Mouse (Mus musculus) T-helper 1 cell (primary cell): ENCODE data around the gene Tchp.

Experiments
- in situ Hi-C: fragments of 300-600 bp; cut with MboI, MseI; formaldehyde crosslinking; loops from one replicate; pipeline ENCODE4 v1.15.1; 2025; ENCODE audit warnings: high pct_unique_total_duplicates

Tchp gene

DNA sequence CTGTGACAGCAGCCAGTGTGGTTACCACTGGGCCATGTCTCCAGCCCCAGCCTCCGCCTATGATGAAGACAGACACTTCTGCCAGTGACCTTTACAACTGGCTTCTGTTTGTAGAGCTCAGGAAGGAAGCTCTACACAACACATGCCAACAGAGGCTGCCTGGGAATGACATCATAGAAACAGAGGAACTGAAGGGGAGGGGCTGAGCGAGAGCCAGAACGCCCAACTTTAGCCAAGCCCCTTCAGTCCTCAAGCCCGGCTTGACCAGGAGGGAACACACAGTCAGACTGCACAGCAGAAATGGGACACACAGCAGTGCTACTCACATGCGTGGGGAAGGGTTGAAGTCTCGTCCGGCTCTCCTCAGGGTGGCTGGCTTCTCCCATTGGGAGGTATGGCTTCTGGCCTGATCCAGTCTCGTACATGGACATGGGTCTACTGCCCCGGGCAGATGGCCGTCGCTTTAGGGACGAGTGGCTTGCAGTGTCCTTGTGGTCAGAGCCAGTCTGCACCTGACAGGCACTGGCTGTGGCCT lies 31.2 kb downstream of the Tchp start:
- in situ Hi-C loops = no loop called here

DNA sequence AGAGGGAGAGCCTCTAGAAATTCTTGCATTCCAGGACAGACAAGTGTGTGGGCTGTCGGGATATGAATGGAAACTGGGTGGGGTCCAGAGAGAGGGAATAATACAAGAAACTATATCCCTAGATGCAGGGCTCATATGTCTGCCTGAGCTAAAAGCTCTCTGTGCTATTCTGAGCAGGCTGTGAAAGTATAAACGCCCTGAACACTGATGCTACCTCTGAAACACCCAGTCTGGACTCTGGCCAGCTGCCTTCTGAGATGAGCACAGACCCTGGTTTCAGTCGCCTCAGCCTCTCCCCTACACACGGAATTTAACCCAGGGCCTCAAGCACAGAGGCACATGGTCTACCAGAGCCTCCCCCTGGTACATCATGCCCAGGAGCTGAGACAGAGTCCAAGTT lies 33.0 kb downstream of the Tchp start:
- in situ Hi-C loops = no loop called here

- in situ Hi-C loops = no loop called here
Observed at GRCm38 (mm10) chr5:114742572-114742971, 35.0 kb downstream of the Tchp start.

GRCm38 (mm10) chr5:114742998-114743696 lies 35.6 kb downstream of the Tchp start:
- in situ Hi-C loops = no loop called here

- in situ Hi-C loops = no loop called here
Observed at GRCm38 (mm10) chr5:114743697-114744090, 36.1 kb downstream of the Tchp start.

DNA sequence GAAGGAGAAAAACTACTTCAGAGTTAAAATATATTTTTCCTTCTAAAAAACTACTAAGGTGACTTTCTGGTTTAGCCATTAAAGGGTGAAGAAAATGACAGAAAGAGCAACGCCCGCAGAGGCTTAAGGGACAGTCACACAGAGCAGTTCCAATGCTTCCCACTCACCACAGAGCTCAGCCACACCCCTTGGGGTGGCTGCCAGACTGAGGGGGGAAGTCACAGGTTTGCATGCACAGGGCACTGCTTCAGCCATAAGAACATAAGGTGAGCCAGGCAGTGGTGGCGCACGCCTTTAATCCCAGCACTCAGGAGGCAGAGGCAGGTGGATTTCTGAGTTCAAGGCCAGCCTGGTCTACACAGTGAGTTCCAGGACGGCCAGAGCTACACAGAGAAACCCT lies 38.0 kb downstream of the Tchp start:
- in situ Hi-C loops = no loop called here

GRCm38 (mm10) chr5:114746886-114747285 lies 39.3 kb downstream of the Tchp start:
- in situ Hi-C loops = no loop called here

DNA sequence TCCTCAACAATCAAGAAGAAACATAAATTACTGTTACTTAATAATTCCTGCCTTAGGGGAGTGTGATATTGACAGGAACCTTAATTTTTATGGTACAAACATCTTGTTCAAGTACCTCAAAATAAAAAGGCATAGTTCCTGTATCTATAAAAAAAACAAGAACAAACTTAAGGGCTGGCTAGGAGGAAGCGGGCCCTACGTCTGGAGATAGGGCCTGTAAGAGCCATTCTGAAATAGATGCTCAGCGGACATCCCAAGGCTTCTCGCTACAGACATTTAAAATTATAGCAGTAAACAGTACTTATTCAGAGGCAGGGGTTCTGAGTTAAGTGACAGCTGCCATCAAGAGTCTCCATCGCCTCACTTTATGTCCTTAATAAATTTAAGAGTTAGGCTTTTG lies 40.0 kb downstream of the Tchp start:
- in situ Hi-C loops = no loop called here

GRCm38 (mm10) chr5:114750325-114750724 lies 42.8 kb downstream of the Tchp start:
- in situ Hi-C loops = no loop called here

GRCm38 (mm10) chr5:114752397-114752796 lies 44.8 kb downstream of the Tchp start:
- in situ Hi-C loops = no loop called here

GRCm38 (mm10) chr5:114753384-114753783 lies 45.8 kb downstream of the Tchp start:
- in situ Hi-C loops = no loop called here

DNA sequence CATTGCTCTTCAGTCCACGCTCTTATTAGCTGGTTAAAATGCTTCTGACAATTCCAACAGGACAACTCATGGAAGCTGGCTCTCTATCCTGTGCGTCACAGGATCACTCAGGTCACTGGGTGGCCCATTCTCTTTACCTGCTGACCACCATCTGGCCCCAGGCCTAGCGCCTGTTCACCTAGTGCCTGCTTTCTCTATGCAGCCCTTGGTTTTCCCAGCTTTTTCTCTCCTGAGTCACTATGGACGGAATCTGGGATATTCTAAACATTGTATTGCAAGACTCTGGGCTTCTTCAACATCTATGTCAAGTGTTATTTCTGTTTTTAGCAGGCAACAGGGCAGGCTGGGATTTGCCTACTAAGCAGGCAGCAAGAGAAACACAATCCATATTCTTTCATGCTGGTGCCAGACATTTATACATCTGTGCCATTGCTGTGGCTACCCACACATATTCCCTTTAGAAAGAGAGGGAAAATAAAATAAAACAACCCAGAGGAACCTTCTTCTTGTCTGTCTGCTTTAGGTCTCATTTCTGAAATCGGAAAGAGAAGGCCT lies 52.1 kb downstream of the Tchp start:
- in situ Hi-C loops = no loop called here

- in situ Hi-C loops = no loop called here
Observed at GRCm38 (mm10) chr5:114761980-114762379, 54.4 kb downstream of the Tchp start.

DNA sequence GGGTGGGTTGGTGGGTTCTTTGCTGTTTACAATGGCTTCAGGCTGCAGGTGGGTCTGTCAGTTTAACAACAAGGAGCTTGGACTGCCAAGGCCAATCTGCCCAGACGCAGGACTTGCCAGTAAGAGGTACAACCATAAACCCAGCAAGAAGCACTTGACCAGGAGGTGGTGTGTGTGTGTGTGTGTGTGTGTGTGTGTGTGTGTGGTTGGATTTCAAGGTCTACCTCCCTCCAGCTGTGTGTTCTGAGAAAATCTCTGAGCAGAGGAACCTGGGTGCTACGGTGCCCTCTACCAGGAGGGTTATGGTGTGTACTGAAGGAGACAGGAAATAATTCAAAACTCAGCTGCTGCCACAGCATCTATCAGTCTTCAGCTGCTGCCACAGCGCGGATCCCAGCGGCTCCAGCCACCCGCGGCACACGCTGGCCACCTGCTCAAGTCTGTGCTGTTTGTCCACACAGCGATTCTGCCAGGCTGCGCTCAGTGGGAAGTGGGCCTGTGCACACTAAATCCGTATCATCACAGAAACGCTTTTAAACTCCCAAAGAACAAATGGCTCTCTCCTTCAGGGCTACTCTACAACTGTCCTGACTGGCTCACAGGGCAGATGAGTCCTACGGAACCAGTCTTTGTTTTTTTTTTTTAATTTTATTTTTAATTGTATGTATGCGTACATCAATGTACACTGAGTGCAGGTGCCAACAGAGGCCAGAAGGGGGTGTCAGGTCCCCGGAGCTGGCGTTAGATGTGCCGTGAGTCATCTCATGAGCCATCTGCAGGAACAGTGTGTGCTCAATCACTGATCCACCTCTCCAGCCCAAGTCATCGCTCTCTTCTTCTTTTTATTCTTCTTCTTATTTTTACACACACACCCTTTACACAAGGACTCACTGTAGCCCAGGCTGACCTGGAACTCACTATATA lies 57.5 kb downstream of the Tchp start:
- in situ Hi-C loops = no loop called here

GRCm38 (mm10) chr5:114766686-114767085 lies 59.1 kb downstream of the Tchp start:
- in situ Hi-C loops = no loop called here

DNA sequence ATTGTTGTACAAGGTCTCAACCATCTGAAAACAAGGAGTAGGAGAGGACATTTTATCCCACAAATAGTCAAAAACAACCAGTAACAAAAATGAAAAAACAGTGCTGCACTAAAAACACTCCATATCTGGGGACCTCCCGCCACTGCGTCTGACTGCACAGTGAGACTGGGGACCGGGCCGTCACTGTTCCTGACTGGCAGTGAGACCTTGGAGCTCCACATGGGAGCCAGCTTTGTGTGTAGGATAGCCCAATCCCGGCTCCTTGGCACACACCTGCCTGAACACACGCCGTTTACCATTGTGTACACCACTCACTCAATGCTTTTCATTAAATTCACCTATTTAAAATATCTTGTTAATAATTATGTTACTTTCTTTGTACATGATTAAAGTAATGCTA lies 59.6 kb downstream of the Tchp start:
- in situ Hi-C loops = no loop called here

- in situ Hi-C loops = no loop called here
Observed at GRCm38 (mm10) chr5:114769786-114770185, 62.2 kb downstream of the Tchp start.

- in situ Hi-C loops = no loop called here
Observed at GRCm38 (mm10) chr5:114771796-114772195, 64.2 kb downstream of the Tchp start.
